Mouse (Mus musculus): ENCODE measurements around the gene Slc39a11. TPM values are rescaled to one million over a fixed set of nuclear protein-coding genes. Genes with fewer than 3 reads are reported as not detected.
A peak's percentile ranks its signal among the peaks of the same experiment; 100 is the strongest.

Gene Slc39a11
- polyA plus RNA-seq, 2 experiments = 5.1 to 10.2 TPM

DNA sequence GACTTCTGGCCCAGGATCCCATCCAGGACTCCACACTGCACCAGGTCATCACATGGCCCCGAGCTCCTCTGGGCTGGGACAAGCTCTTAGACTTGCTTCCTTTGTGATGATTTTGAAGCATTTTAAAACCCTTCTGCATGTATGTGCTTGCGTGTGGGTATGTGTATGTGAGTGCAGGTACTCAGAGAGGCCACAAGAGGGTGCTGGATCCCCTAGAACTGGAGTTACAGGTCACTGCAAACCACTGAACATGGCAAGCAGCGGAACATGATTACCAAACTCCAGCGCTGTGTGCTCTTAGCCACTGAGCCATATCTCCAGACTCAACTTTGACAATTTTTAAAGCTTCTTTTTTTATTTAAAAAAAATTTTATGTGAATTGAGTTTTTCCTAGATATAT lies 249.0 kb downstream of the Slc39a11 start:
- no peak overlapping the region for H3K9ac ChIP-seq (replicated peaks)
- H3K27ac ChIP-seq = no peak overlapping the region
- H3K4me3 ChIP-seq (ENCODE audit: insufficient read depth in 1 of 2, low read depth in 2 of 2, low read length in 2 of 2) = no peak overlapping the region
- no peaks in the 10 kb centered on the region for H3K4me1 ChIP-seq (replicated peaks; ENCODE audit: control insufficient read depth in 2 of 2, insufficient read depth in 2 of 2, low read length in 1 of 2)
- ATAC-seq (ENCODE audit: insufficient read depth) = no peak
- H3K27me3 ChIP-seq (ENCODE audit: control insufficient read depth, insufficient read depth, low read length) = no peaks in the 10 kb centered on the region
- peaks cover 3% of the 10 kb centered on the region; the same call in 1 of the 2 replicates for H3K9me3 ChIP-seq (ENCODE audit: control insufficient read depth, low read length)
- TF ChIP-seq EP300 (IDR thresholded peaks at IDR 0.05; ENCODE audit: low read depth) = no peak
- TF ChIP-seq CTCF (IDR thresholded peaks at IDR 0.05; ENCODE audit: low read depth) = no peak
- no peak overlapping the region for H3K4me2 ChIP-seq (ENCODE audit: low read depth)
- DNase-seq (ENCODE audit: low read depth in 3 of 3, low spot score in 3 of 3) = no peak
- H3K36me3 ChIP-seq (replicated peaks; ENCODE audit: control insufficient read depth, insufficient read depth, low read depth) = no peaks in the 10 kb centered on the region
- WGBS (ENCODE audit: insufficient replicate concordance) = 67% methylated on average over 4 of the region's 4 CpGs

- no peak for DNase-seq (ENCODE audit: low read depth in 3 of 3, low spot score in 3 of 3)
- no peak overlapping the region for H3K27ac ChIP-seq
- TF ChIP-seq EP300 (IDR thresholded peaks at IDR 0.05; ENCODE audit: low read depth) (no peak), CTCF (IDR thresholded peaks at IDR 0.05; ENCODE audit: low read depth) (no peak)
- ATAC-seq (ENCODE audit: insufficient read depth) = no peak
- H3K4me2 ChIP-seq (ENCODE audit: low read depth) = no peak overlapping the region
- no peak overlapping the region for H3K4me3 ChIP-seq (ENCODE audit: insufficient read depth in 1 of 2, low read depth in 2 of 2, low read length in 2 of 2)
- H3K4me1 ChIP-seq (replicated peaks; ENCODE audit: control insufficient read depth in 2 of 2, insufficient read depth in 2 of 2, low read length in 1 of 2) = no peaks in the 10 kb centered on the region
- no peaks in the 10 kb centered on the region for H3K27me3 ChIP-seq (ENCODE audit: control insufficient read depth, insufficient read depth, low read length)
- no peak overlapping the region for H3K9ac ChIP-seq (replicated peaks)
- H3K9me3 ChIP-seq (ENCODE audit: control insufficient read depth, low read length) = peaks cover 3% of the 10 kb centered on the region; the same call in 1 of the 2 replicates
- 73% methylated on average over 11 of the region's 11 CpGs for WGBS (ENCODE audit: insufficient replicate concordance)
- no peaks in the 10 kb centered on the region for H3K36me3 ChIP-seq (replicated peaks; ENCODE audit: control insufficient read depth, insufficient read depth, low read depth)
Measured at GRCm38 (mm10) chr11:113399601-113400000, 250.3 kb downstream of the Slc39a11 start.

DNA sequence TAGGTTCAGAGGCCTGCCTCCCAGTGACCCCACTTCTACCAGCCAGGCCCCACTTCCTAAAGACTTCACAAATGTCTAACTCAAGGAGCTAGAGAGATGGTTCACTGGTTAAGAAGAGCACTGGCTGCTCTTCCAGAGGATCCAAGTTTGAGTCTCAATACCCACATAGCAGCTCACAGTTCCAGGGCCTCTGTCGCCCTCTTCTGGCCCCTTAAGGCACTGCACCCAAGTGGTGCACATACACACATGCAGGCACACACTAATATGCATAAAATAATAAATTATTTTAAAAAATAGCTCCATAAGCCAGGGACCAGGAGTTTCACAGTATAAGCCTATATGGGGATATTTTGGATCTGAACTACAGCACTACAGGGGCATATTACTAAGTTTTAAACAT lies 252.5 kb downstream of the Slc39a11 start:
- H3K27ac ChIP-seq = no peak overlapping the region
- H3K9me3 ChIP-seq (ENCODE audit: control insufficient read depth, low read length) = peaks cover 3% of the 10 kb centered on the region; the same call in 1 of the 2 replicates
- no peak for ATAC-seq (ENCODE audit: insufficient read depth)
- no peak for DNase-seq (ENCODE audit: low read depth in 3 of 3, low spot score in 3 of 3)
- H3K27me3 ChIP-seq (ENCODE audit: control insufficient read depth, insufficient read depth, low read length) = no peaks in the 10 kb centered on the region
- H3K4me1 ChIP-seq (replicated peaks; ENCODE audit: control insufficient read depth in 2 of 2, insufficient read depth in 2 of 2, low read length in 1 of 2) = no peaks in the 10 kb centered on the region
- WGBS (ENCODE audit: insufficient replicate concordance) = 43% methylated on average over 1 of the region's 1 CpGs
- H3K36me3 ChIP-seq (replicated peaks; ENCODE audit: control insufficient read depth, insufficient read depth, low read depth) = no peaks in the 10 kb centered on the region
- no peak overlapping the region for H3K4me3 ChIP-seq (ENCODE audit: insufficient read depth in 1 of 2, low read depth in 2 of 2, low read length in 2 of 2)
- H3K4me2 ChIP-seq (ENCODE audit: low read depth) = no peak overlapping the region
- TF ChIP-seq EP300 (IDR thresholded peaks at IDR 0.05; ENCODE audit: low read depth) (no peak), CTCF (IDR thresholded peaks at IDR 0.05; ENCODE audit: low read depth) (peak; percentile 60)
- H3K9ac ChIP-seq (replicated peaks) = no peak overlapping the region

DNA sequence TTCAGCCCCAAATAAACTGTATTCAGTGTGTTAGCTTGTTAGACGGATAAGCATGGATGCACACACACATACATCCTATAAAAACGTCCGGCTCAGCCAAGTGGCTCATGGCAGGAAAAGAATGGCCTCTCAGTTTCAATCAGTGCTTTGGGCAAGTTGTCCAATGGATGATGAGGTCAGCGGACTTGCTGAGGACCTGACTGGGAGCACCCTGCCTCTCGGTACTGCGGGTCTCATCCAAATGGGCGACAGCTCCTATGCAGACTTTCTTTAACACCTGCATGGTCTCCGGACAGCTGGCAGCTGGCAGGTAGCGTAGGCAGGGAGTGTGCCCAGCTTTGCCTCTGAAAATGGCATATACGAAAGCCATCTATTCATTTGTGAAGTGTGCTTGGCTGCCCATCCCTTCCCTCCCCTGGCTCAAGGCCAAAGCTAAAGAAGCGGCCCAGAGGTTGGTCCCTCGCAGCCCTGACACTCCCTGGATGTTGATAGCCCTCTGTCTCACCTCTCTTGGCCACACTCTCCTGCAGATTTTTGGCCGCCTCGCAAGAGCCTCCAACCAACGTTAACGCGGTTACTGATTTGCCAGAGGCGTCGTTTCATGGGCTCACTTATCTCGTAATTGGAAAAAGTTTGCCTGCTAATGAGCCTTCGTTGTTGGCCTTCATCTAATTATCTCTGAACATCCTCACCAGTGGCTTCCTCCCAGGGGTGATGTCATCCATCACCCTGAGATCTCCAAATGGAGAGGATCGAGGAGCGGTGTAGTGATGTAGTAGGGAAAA lies 256.3 kb downstream of the Slc39a11 start:
- WGBS (ENCODE audit: insufficient replicate concordance) = 69% methylated on average over 23 of the region's 23 CpGs
- no peak for ATAC-seq (ENCODE audit: insufficient read depth)
- H3K36me3 ChIP-seq (replicated peaks; ENCODE audit: control insufficient read depth, insufficient read depth, low read depth) = no peaks in the 10 kb centered on the region
- no peak overlapping the region for H3K4me2 ChIP-seq (ENCODE audit: low read depth)
- H3K9ac ChIP-seq (replicated peaks) = no peak overlapping the region
- H3K27me3 ChIP-seq (ENCODE audit: control insufficient read depth, insufficient read depth, low read length) = no peaks in the 10 kb centered on the region
- H3K4me3 ChIP-seq (ENCODE audit: insufficient read depth in 1 of 2, low read depth in 2 of 2, low read length in 2 of 2) = no peak overlapping the region
- no peaks in the 10 kb centered on the region for H3K4me1 ChIP-seq (replicated peaks; ENCODE audit: control insufficient read depth in 2 of 2, insufficient read depth in 2 of 2, low read length in 1 of 2)
- no peaks in the 10 kb centered on the region; the same call in 1 of the 2 replicates for H3K9me3 ChIP-seq (ENCODE audit: control insufficient read depth, low read length)
- no peak overlapping the region for H3K27ac ChIP-seq
- no peak for DNase-seq (ENCODE audit: low read depth in 3 of 3, low spot score in 3 of 3)
- TF ChIP-seq CTCF (IDR thresholded peaks at IDR 0.05; ENCODE audit: low read depth) (no peak), EP300 (IDR thresholded peaks at IDR 0.05; ENCODE audit: low read depth) (no peak)

DNA sequence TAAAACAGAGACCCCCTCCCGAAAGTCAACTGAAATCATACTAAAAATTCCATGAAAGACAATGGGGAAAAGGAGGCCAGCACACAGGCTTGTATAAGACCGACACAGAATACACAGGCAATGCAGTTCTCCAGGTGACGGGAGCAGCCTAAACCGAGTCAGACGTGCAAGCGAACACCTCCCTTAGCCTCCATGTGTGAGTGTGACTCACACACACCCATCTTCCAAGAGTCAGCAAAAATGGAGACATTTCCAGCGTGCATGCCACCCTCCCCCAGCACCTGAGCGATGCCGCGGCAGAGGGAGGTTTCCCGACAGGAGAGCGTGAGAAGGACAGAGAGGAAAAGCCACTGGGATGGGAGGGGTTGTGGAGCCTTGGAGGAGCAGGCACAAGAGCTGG lies 258.2 kb downstream of the Slc39a11 start:
- H3K4me2 ChIP-seq (ENCODE audit: low read depth) = no peak overlapping the region
- no peaks in the 10 kb centered on the region for H3K9me3 ChIP-seq (ENCODE audit: control insufficient read depth, low read length)
- no peak overlapping the region for H3K27ac ChIP-seq
- 76% methylated on average over 12 of the region's 12 CpGs for WGBS (ENCODE audit: insufficient replicate concordance)
- TF ChIP-seq CTCF (IDR thresholded peaks at IDR 0.05; ENCODE audit: low read depth) (no peak), EP300 (IDR thresholded peaks at IDR 0.05; ENCODE audit: low read depth) (no peak)
- no peak for DNase-seq (ENCODE audit: low read depth in 3 of 3, low spot score in 3 of 3)
- H3K9ac ChIP-seq (replicated peaks) = no peak overlapping the region
- H3K27me3 ChIP-seq (ENCODE audit: control insufficient read depth, insufficient read depth, low read length) = no peaks in the 10 kb centered on the region
- no peaks in the 10 kb centered on the region for H3K4me1 ChIP-seq (replicated peaks; ENCODE audit: control insufficient read depth in 2 of 2, insufficient read depth in 2 of 2, low read length in 1 of 2)
- ATAC-seq (ENCODE audit: insufficient read depth) = no peak
- no peaks in the 10 kb centered on the region for H3K36me3 ChIP-seq (replicated peaks; ENCODE audit: control insufficient read depth, insufficient read depth, low read depth)
- H3K4me3 ChIP-seq (ENCODE audit: insufficient read depth in 1 of 2, low read depth in 2 of 2, low read length in 2 of 2) = no peak overlapping the region
